Mouse (Mus musculus) common myeloid progenitor, adult 5-6 weeks (primary cell): ENCODE measurements at regions not wholly inside any gene's neighbourhood (a gene's known extent, or its start where the extent isn't known, plus 50 kb on each side); places are given as distances from the start of the nearest gene placed in this dataset.

Source experiments
- ATAC-seq: replicated peaks from 2 replicates; pipeline ENCODE4 v1.8.0; 2016; ENCODE audit warnings: low read depth, mild to moderate bottlenecking, moderate TSS enrichment, inconsistent platforms; ENCODE audit not compliant: poor library complexity, severe bottlenecking

DNA sequence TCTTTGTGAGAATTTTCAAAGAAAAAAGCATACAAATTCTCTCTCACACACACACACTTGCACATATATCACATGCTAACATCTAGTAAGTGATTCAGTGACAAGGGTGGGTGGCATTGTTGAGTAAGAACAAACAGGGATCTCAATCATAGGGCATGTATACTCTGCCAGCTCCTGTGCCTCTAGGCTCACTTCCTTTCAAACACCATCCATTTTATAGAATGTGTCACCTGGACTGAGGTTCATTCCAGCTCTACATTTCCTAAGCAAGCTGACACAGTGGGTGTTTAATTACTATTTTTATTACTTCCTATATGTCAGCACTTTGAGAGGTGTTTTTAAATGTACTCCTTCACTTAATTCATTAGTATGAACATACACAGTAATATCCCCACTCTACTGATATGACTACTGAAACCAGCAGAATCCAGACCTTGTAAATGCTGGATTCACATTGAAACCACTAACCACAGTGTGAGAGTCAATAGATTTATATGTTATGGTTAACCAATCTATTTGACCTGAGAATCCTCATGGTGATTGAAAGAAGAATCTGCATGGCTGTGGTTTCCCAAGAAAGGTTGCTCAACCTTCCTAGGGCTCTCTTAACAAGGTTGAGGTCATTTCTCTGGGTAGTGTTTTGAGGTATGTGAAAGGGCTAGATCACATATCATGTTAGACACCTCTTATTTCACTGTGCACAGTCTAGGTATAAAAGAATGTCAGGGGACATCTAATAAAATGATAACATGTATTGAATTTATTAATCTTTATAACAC lies 480.5 kb upstream of the Tnp1 start:
- no peak for ATAC-seq

DNA sequence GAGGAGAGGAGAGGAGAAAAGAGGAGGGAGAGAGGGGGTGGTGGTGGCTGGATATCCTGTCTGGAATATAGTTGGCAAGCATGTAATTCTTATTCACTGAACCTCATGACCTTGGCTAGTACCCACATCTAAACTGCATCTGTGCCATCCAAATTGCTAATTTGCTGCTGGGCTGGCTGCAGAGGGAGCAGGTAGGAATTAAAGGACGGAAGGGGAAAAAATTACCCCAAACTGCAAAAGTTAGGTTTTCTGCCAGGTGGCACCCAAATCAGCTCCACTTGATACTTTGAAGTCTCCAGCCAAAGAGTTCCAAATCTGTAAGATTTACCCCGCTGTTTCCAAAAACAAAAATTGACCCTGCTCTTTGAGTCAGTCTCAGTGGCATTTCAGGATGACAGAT lies 466.2 kb upstream of the Tnp1 start:
- no peak for ATAC-seq

DNA sequence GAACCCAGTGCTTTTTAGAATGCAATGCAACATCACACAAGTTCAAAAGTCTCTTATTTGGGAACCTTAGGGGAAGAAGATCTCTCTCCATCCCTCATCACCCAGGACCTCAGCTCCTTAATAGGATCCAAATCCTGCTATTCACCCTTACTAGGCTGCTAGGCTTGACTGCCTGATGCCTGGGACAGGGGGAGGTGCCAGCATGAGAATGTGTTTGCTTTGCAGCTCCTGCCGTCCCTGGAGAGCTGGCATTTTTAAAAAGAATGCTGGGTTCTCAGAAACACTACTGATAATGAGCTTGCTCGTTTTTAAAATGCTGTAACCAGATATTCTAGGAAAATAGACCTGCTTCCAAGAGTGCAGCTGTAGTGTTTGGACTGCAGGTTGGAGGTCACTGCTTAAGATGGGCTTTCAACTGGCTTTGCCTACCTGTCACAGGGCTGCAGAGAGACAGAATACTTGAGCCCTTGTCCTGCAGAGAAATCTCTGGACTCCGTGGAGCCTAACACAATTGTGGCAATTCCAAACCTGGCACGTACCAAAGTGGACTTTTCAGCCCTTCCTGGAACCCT lies 463.7 kb upstream of the Tnp1 start:
- ATAC-seq, result no peak

DNA sequence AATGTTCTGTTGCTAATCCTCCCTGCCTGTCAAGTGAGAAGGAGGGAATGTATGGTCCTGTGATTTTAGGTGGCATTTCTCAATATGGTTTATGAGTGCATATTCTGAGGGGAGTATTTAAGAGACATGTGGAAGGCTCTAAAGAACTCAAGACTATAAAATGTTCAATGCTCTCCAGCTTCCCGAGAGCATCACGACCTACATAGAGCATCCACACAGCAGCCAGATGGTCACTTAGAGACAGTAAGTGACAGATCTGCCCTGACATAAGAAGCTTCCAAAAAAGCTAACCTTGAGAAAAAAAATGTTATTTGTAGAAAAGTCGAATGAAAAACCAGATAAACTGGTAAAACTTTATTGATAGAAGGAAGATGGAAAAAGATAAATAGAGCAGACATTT lies 444.9 kb upstream of the Tnp1 start:
- ATAC-seq, result no peak

DNA sequence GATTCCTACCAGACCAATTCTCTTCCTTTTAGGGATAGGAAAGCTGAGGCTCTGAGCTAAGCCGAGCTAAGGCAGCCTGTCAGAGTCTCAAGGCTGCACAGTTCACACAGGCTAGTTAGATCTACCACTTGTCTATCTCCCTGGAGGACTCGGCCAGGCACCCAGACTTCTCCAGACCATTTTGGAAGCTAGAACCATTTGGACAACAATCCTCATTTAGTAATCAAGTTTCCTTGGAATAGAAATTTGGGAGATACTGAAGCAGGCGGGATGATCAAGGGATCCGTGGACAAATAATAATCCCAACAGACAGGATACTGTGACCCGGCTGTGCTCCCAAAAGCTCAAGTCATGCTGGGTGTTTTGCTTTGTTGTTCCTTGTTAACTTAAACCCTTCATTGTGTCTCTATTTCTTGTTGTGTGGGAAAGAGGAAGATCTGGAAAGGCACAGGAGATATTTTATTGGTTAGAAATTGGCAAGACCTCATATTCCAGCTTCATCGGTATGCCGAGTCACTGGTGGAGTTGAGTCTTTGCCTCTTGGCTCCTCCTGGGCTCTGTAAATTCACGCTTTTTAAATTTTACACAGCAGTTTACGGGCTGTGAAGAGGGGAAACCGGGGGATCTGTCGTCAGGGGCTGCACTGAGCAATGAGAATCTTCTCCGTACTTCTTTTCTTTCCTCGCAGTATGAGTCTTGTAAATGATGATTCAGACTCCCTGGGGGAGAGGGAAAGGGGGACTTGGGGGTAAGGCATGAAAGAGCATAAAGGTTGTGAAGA lies 444.2 kb upstream of the Tnp1 start:
- no peak for ATAC-seq

DNA sequence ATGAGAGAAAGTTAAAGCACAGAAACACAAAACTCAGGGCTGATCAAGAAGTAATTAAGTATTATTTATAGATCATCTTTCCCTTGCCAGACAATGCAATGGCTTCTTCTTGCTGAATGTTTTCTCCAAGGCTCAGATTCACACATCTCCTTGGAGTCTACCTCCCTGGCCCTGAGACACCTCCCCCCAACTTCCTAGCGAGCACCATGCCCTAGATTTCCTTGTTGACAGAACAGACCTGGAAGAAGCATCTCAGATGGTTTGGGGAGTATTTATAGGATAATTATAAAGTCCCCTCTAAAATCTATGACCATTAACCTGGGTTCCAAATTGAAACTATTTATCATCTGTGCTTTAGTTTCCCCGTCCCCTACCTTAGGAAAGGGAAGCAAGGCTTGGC lies 441.6 kb upstream of the Tnp1 start:
- no peak for ATAC-seq

DNA sequence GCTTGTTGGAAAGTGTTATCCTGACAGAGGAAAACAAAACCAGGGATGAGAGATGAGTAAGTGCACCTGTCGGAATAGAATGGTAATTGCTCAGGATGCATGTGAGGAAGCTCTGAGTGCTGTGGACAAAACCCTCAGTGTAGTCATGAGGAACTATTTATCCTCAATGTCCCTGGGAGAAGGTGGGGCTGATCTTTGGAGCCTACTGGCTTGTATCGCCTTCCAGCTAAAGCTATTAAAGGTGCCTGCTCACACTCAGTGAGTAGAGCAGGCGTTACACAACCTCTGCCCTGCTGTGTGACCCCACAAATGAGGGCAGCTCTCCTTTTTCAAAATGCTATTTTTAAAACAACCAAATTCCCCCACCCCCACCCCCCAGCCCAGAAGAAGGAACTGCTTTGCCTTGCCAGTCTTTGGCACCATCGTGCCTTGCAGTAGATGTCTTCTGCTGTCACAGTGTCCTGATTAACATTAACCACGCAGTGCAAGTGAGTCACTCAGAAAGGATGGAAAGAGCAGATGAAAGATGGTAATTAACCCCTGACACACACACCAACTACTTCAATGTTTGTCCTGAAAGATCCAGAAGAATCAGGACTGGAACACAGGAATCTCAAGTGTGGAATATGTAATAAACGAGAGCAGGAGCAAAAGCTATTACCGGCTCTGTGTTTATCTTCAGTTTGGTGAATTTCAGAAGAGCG lies 440.8 kb upstream of the Tnp1 start:
- no peak for ATAC-seq

DNA sequence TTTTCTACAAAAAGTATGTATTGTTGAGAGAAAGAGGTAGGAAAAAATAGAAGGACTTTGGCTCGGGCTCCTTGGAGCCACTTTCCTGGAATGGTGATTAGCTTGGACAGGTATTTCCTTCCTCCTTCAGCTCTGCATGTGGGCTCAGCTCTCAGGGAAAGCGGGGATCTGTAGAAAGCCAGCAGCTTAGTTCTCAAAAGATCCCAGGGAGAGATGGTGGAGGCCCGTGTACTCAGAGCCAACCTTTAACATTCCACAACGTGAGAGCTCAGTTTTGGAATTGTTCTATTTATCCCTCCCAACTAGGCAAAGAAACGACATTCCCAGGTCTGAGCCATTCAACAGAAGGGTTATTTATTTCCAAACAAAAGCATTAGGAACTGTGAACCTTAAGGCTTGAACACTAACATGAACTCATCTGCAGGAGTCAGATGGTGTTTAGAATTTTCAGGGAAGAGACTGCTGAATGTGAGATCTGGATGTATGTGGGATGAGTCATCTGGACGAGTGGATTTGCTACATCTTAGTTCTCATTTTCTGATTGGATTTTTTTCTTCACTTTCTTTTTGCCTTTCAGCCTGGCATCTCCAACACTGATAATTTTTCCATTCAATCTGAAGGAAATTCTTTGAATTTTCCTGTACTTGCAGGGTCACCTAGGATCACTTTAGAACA lies 428.6 kb upstream of the Tnp1 start:
- no peak for ATAC-seq

DNA sequence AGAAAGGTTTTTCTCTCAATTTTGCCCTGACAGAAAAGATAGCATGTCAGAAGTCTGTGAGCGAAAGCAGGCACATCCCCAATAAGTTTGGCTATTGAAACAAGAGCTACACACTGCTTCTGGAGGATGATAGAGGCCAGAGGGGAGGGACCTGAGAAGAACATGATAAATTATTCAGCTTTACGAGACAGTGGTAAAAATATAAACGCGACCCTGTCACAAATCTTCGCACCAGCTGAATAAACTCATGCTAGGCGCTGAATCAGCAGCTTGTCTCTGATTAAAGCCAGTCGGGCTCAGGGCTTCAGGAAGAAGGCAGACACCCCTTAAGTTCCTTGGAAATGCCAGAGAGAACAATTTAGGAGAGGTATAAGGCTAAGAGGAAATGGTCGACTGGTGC lies 422.7 kb upstream of the Tnp1 start:
- no peak for ATAC-seq

DNA sequence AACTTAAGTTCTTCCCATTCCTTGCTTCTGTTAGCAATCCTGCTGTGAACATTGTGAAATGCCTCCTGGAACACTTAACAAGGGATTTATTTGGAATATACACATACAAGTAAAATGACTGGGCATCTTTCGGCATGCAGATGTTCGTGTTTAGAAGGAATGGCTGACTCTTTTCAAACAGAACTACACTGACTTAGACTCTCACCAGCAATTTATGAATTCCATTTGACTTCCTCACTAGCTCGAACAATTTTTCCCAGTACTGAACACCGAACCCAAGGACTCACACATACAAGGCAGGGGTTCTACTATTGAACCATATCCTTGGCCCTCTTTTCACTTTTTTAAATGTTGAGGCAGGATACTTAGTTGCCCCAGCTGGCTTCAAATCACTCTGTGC lies 412.4 kb upstream of the Tnp1 start:
- ATAC-seq, result no peak

DNA sequence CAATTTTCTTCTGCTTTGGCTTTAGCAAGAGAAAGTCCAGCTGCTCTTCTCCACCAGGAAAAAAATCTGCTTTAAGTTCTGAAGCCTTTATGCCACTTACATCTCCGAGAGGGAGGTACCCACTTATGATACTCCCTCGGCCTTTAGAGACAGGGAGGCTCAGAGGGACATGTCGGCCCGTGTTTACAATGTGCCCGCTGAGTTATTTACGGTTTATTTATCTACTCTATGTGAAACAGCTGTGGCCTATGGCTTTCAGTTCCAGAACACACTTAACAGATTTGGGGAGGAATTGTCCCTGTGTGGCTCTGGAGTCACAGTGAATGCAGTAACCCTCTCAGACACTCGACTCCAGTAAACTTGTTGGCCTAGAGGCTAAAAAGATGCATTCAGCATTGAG lies 409.3 kb upstream of the Tnp1 start:
- ATAC-seq, result no peak

DNA sequence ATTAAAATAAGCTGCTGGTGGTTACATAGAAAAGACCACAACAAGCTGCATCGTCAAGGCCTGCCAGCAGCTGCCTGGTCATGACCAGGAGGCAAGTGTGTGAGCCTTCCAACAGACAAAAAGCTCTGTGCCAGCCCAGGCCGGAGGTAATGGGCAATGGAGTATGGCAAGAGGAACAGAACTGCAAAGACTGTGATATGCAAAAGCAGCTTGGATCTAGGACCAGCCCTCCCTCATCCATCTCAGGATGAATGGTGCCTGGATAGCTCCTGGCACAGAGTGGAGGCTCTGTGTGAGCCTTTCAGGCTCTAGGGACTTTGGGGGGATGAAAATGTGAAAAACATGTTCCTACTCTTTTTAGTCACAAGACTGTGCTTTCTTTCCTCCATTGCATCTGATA lies 402.5 kb upstream of the Tnp1 start:
- ATAC-seq, result no peak

DNA sequence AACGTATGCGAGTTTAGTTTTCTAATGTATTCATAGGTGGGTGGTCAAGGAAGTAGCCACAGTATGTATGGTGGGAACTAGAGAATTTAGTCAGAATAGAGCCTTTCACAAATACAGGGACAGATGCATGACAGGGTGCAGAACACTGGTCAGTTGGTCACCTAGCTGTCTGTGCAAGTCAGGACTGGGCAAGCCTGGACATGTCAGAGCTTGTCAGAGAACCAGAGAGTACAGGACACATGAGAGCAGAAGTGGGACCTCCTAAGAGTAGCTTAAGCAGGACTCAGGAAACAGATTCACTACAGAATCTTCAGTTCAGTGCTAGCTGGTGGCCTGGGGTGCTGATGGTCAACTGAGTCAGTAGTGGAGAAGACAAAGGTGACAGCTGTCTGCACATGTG lies 395.7 kb upstream of the Tnp1 start:
- no peak for ATAC-seq

DNA sequence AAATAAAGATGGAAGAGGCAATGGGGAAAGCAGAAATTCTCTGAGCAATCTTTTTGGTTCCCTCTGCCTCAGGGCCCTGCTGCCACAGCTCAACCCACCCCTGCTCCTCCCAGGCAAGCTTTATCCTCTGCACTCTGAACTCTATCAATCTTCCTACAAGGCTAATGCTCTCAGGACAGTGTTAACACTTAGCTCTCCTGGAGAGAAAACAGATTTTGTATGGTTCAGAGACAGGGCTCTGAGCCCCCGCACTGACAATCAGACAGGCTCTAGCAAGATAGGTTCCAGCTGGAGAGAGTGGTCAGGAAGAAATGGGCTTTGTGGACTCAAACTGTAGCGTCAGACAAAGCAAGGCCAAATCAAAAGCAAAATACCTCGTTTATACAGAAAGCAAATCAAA lies 383.5 kb upstream of the Tnp1 start:
- ATAC-seq, result no peak

DNA sequence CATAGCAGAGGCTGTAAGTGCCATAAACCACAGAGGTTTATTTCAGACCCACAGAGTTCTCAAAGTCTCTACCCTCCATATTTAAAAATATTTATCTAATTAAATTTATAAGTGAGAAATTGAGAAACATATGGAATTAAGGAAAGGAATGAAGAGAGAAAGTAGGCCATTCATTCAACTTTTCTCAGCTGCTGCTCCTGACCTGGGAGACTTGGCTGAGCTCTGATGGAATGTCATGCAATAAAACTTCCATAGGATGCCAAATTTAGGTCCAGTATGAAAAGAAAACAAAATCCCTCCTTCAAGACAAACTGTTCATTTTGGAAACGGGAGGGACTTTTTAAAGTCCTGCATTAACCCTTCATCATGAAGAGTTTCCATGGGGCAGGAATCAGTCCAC lies 379.3 kb upstream of the Tnp1 start:
- ATAC-seq, result no peak

DNA sequence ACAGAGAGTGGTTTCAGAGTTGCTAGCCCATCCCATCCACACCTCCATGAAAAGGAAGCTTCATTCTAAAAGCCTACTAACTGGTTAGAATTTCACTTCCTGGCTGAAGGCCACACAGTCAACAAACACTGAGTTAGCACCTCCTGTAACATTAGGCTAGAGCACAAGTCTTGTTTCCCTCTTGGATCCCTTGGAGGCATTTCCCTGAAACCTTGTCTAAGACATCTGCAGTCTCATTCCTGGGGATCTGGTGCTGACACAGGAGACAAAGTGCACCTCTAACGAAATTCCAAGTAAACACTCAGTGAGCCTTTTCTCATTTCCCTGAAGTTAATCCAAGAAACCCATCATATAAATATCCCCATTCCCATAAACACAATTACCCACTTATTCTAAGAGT lies 378.8 kb upstream of the Tnp1 start:
- ATAC-seq, result no peak

DNA sequence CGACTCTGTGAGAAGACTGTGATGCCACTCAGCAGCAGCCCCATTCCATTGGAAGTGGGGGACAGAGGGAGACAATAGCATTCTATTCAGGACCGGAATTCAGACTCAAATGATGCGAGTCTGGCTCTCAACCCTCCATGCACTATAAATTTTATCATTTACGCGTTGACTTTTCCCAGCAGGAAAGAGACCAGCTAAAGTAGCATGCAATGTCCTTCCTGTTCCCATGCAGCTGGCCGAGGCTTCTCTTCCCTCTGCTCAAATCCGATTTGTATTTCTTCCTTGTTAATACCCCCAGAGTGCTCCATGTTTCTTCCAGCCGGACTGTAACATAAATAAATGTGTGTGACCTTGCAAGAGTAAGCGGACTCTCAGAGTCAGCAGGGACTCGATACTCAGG lies 376.4 kb upstream of the Tnp1 start:
- no peak for ATAC-seq

DNA sequence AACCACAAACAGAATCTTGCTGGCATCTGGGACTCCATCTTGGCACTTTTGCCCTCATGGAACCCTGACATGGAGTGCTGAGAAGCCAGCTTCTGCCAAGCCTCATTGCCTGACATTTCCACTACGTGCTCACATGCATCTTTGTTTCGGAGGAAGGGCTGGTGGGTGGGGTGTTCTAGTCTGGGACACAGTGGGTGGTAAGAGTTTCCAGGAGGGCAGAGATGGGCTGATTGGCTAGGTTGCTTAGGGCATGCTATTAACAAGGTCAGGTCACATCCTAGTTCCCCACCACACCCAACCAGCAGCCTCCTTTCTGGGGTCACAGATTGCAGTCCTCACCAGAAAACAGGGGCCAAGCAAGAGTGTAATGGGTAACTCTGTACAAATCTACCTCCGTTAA lies 374.3 kb upstream of the Tnp1 start:
- no peak for ATAC-seq

DNA sequence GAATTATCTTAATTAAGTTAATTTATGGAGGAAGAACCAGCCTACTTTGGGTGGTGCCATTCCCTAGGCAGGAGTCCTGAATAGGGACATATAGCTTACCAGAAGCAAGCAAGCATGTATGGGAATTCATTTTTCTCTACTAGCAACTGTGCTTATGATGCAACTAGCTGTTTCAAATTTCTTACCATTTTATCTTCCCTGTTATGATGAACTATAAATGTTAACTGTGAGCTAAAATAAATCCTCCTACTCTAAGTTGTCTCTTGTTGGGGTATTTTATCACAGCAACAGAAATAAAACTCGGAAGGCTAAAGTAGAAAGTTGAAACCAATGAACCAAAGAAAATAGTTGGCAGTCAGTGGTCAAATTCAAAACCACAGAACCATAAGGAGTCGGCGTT lies 373.5 kb upstream of the Tnp1 start:
- ATAC-seq, result no peak

DNA sequence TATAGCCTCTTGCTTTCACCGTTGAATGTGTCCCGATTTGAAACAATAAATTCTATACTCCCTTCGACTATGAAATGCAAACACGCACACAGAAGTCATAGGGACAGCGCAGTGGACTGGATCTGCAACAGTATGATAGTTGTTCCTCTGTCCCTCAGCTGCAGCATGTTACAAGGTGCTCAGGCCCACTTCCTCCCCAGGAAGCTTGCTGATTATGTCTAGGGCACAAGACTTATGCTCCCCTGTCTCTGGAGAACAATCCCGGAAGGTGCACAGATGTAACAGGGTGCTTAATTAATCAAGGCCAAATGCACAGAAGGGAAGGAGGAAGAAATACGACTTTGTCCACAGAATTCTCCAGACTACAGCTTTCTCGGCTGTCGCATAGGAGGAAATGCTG lies 365.9 kb upstream of the Tnp1 start:
- ATAC-seq, result no peak
